Mouse (Mus musculus): Measurements from ENCODE around the gene Zfp109. TPM values are rescaled to one million over a fixed set of nuclear protein-coding genes. Genes with fewer than 3 reads are reported as not detected.

The Zfp109 gene
- polyA plus RNA-seq, 2 experiments from 2014 or later = 1.8 to 2.7 TPM

GRCm38 (mm10) chr7:24207488-24208261 lies 29.7 kb downstream of the Zfp109 start:
- no peak for ATAC-seq

- ATAC-seq = no peak
Observed at GRCm38 (mm10) chr7:24196961-24197360, 40.4 kb downstream of the Zfp109 start.

GRCm38 (mm10) chr7:24193157-24193556 lies 44.2 kb downstream of the Zfp109 start:
- no peak for ATAC-seq

- no peak for ATAC-seq
Observed at GRCm38 (mm10) chr7:24191361-24191760, 46.0 kb downstream of the Zfp109 start.

- no peak for ATAC-seq
Observed at GRCm38 (mm10) chr7:24189571-24189944, 47.8 kb downstream of the Zfp109 start.

GRCm38 (mm10) chr7:24188901-24189570 lies 48.3 kb downstream of the Zfp109 start:
- no peak for ATAC-seq

GRCm38 (mm10) chr7:24187611-24188010 lies 49.7 kb downstream of the Zfp109 start:
- ATAC-seq = no peak

Other genes starting within 250 kb of the Zfp109 start
- under 1 TPM in 1 of 2 experiments, not detected in 1; 0.20 TPM for gene V1rd19, start 235.9 kb downstream of the Zfp109 start, polyA plus RNA-seq (2017; shearing (Covaris generic))
- under 1 TPM in 1 of 2 experiments, not detected in 1; 0.26 TPM for gene Vmn1r183, start 184.3 kb downstream of the Zfp109 start, polyA plus RNA-seq (2017; shearing (Covaris generic))
- 10 to 100 TPM; 16.1 to 20.2 TPM for gene Zfp180, start 155.6 kb downstream of the Zfp109 start, polyA plus RNA-seq (2017; shearing (Covaris generic))
- 1 to 10 TPM in 1 of 2 experiments, under 1 TPM in 1; 0.96 to 1.2 TPM for gene Zfp112, start 125.2 kb downstream of the Zfp109 start, polyA plus RNA-seq (2017; shearing (Covaris generic))
- gene Zfp235, start 103.4 kb downstream of the Zfp109 start, polyA plus RNA-seq (2017; shearing (Covaris generic)) = 10 to 100 TPM; 10.9 to 15.5 TPM
- gene Zfp114, start 62.5 kb downstream of the Zfp109 start, polyA plus RNA-seq (2017; shearing (Covaris generic)) = under 1 TPM; 0.51 to 0.62 TPM
- under 1 TPM; 0.58 to 0.78 TPM for gene Zfp111, start 26.1 kb downstream of the Zfp109 start, polyA plus RNA-seq (2017; shearing (Covaris generic))
- under 1 TPM; 0.46 to 0.68 TPM for gene Zfp108, start 17.2 kb upstream of the Zfp109 start, polyA plus RNA-seq (2017; shearing (Covaris generic))
- gene Zfp93, start 32.9 kb upstream of the Zfp109 start, polyA plus RNA-seq (2017; shearing (Covaris generic)) = 1 to 10 TPM in 1 of 2 experiments, under 1 TPM in 1; 0.61 to 2.0 TPM
- gene Zfp61, start 63.7 kb upstream of the Zfp109 start, polyA plus RNA-seq (2017; shearing (Covaris generic)) = 10 to 100 TPM; 16.6 to 17.4 TPM
- 1 to 10 TPM; 7.8 to 9.3 TPM for gene Zfp94, start 79.1 kb upstream of the Zfp109 start, polyA plus RNA-seq (2017; shearing (Covaris generic))
- gene Tescl, start 96.4 kb upstream of the Zfp109 start, polyA plus RNA-seq (2017; shearing (Covaris generic)) = not detected
- gene Lypd5, start 111.6 kb upstream of the Zfp109 start, polyA plus RNA-seq (2017; shearing (Covaris generic)) = not detected
- 100 to 1,000 TPM; 101 to 105 TPM for gene Kcnn4, start 132.7 kb upstream of the Zfp109 start, polyA plus RNA-seq (2017; shearing (Covaris generic))
- gene Smg9, start 162.1 kb upstream of the Zfp109 start, polyA plus RNA-seq (2017; shearing (Covaris generic)) = 10 to 100 TPM; 24.1 to 31.0 TPM
- not detected for gene Irgc1, start 214.7 kb upstream of the Zfp109 start, polyA plus RNA-seq (2017; shearing (Covaris generic))
- 1 to 10 TPM; 1.1 to 1.5 TPM for gene Plaur, start 224.9 kb upstream of the Zfp109 start, polyA plus RNA-seq (2017; shearing (Covaris generic))
- gene Cadm4, start 244.5 kb upstream of the Zfp109 start, polyA plus RNA-seq (2017; shearing (Covaris generic)) = not detected